Mouse (Mus musculus) liver, postnatal 0 days (tissue): Measurements from ENCODE around the gene Gyg.

Source experiments
- CTCF ChIP-seq: sonication (generic); IDR thresholded peaks from 2 replicates; pipeline ENCODE4 v1.5.1; 2016; ENCODE audit warnings: antibody characterized with exemption, low read depth
- EP300 ChIP-seq: IDR thresholded peaks from 2 replicates; pipeline ENCODE4 v1.6.1; 2016; ENCODE audit warnings: antibody characterized with exemption, low read depth, mild to moderate bottlenecking

- TF ChIP-seq CTCF (no peak), EP300 (no peak)
Measured at GRCm38 (mm10) chr3:20103830-20104229, 51.3 kb downstream of the Gyg start.
